Mouse (Mus musculus): ENCODE results near the gene Col16a1. TPM values are rescaled to one million over a fixed set of nuclear protein-coding genes. Genes with fewer than 3 reads are reported as not detected.

The Col16a1 gene
- polyA plus RNA-seq, 1 experiment from 2014 or later = 57.4 TPM

DNA sequence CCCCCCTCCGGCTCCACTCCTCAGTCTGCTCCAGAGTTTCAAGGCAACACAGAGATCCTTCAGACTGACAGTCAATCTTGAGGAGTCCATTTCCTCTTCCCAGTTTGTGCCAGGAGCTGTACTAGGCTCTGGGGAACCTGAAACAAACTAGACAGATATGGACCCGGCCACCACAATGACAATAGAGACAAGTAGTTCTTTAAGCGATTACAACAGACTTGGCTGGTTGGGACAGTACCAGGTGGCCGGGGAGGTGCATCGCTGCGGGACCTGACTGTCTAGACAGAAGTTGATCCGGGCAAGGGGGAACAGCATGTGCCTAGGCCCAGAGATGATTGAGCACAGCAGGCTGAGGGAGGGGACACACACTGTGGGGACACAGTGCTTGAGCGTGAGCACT is 53.5 kb downstream of the Col16a1 start:
- H3K4me3 ChIP-seq (replicated peaks) = no peak overlapping the region
- H3K9me3 ChIP-seq (replicated peaks) = no peaks in the 10 kb centered on the region
- H3K27me3 ChIP-seq = no peaks in the 10 kb centered on the region
- no peaks in the 10 kb centered on the region for H3K36me3 ChIP-seq
- 0 out of 2 replicates have a peak overlapping the region, but pooled peaks have one; percentile 5 for H3K4me2 ChIP-seq
- WGBS = 45% methylated on average over 8 of the region's 8 CpGs
- no peak for ATAC-seq (replicated peaks; ENCODE audit: low FRiP score)
- no peak overlapping the region for H3K9ac ChIP-seq
- H3K4me1 ChIP-seq = peaks cover 22% of the 10 kb centered on the region
- no peak overlapping the region for H3K27ac ChIP-seq

GRCm38 (mm10) chr4:130102111-130102651 is 54.5 kb downstream of the Col16a1 start, which contains the start of gene Pef1:
Gene Pef1 (plus strand): TSS chr4:130102558.
- Histone ChIP-seq H3K27ac (peak within 1 kb of the TSS; percentile 32; the same call in 1 of the 2 replicates), H3K9me3 (replicated peaks) (no peaks in the 10 kb centered on the region), H3K4me3 (replicated peaks) (no peak within 1 kb of the TSS), H3K27me3 (no peaks in the 10 kb centered on the region), H3K4me2 (0 out of 2 replicates have a peak within 1 kb of the TSS, but pooled peaks have one; percentile 5), H3K36me3 (no peaks in the 10 kb centered on the region), H3K4me1 (peaks cover 26% of the 10 kb centered on the region), H3K9ac (no peak within 1 kb of the TSS)
- WGBS = 14% methylated on average over 6 of the region's 6 CpGs
- no peak for ATAC-seq (replicated peaks; ENCODE audit: low FRiP score)

- H3K27me3 ChIP-seq = no peaks in the 10 kb centered on the region
- peaks cover 33% of the 10 kb centered on the region for H3K4me1 ChIP-seq
- 85% methylated on average over 12 of the region's 12 CpGs for WGBS
- no peaks in the 10 kb centered on the region for H3K9me3 ChIP-seq (replicated peaks)
- no peaks in the 10 kb centered on the region for H3K36me3 ChIP-seq
- H3K4me3 ChIP-seq (replicated peaks) = no peak overlapping the region
- no peak overlapping the region for H3K4me2 ChIP-seq
- H3K9ac ChIP-seq = no peak overlapping the region
- no peak for ATAC-seq (replicated peaks; ENCODE audit: low FRiP score)
- H3K27ac ChIP-seq = no peak overlapping the region
Observed at GRCm38 (mm10) chr4:130103632-130104031, 56.0 kb downstream of the Col16a1 start.

GRCm38 (mm10) chr4:130104584-130104983 is 56.9 kb downstream of the Col16a1 start:
- no peak overlapping the region for H3K9ac ChIP-seq
- no peak overlapping the region for H3K4me3 ChIP-seq (replicated peaks)
- WGBS = 70% methylated on average over 4 of the region's 4 CpGs
- H3K4me2 ChIP-seq = no peak overlapping the region
- H3K27me3 ChIP-seq = no peaks in the 10 kb centered on the region
- no peaks in the 10 kb centered on the region for H3K36me3 ChIP-seq
- ATAC-seq (replicated peaks; ENCODE audit: low FRiP score) = no peak
- no peaks in the 10 kb centered on the region for H3K9me3 ChIP-seq (replicated peaks)
- peak overlapping the region; percentile 73 for H3K27ac ChIP-seq
- peaks cover 41% of the 10 kb centered on the region for H3K4me1 ChIP-seq

- Histone ChIP-seq H3K27ac (peak overlapping the region; percentile 65), H3K4me3 (replicated peaks) (peak overlapping the region; percentile 71), H3K9me3 (replicated peaks) (no peaks in the 10 kb centered on the region), H3K4me1 (peaks cover 28% of the 10 kb centered on the region), H3K4me2 (peak overlapping the region; percentile 73), H3K36me3 (no peaks in the 10 kb centered on the region), H3K9ac (no peak overlapping the region), H3K27me3 (no peaks in the 10 kb centered on the region)
- ATAC-seq (replicated peaks; ENCODE audit: low FRiP score) = no peak
- WGBS = 11% methylated on average over 14 of the region's 14 CpGs
Observed at GRCm38 (mm10) chr4:130107065-130107443, 59.4 kb downstream of the Col16a1 start.

- peak; percentile 95 for ATAC-seq (replicated peaks; ENCODE audit: low FRiP score)
Observed at GRCm38 (mm10) chr4:130107444-130108131, 59.9 kb downstream of the Col16a1 start.

GRCm38 (mm10) chr4:130108929-130109328 is 61.3 kb downstream of the Col16a1 start:
- no peaks in the 10 kb centered on the region for H3K27me3 ChIP-seq
- H3K36me3 ChIP-seq = peaks cover 7% of the 10 kb centered on the region
- H3K9ac ChIP-seq = no peak overlapping the region
- no peaks in the 10 kb centered on the region for H3K9me3 ChIP-seq (replicated peaks)
- no peak for ATAC-seq (replicated peaks; ENCODE audit: low FRiP score)
- H3K27ac ChIP-seq = no peak overlapping the region
- H3K4me2 ChIP-seq = 0 out of 2 replicates have a peak overlapping the region, but pooled peaks have one; percentile 73
- WGBS = 80% methylated on average over 3 of the region's 3 CpGs
- H3K4me1 ChIP-seq = peaks cover 24% of the 10 kb centered on the region
- no peak overlapping the region for H3K4me3 ChIP-seq (replicated peaks)

More at GRCm38 (mm10) chr4:130107444-130108131, 59.9 kb downstream of the Col16a1 start:
- under 1% methylated on average over 39 of the region's 39 CpGs for WGBS
- Histone ChIP-seq H3K9me3 (replicated peaks) (no peaks in the 10 kb centered on the region), H3K4me2 (peak overlapping the region; percentile 73), H3K27ac (peak overlapping the region; percentile 65), H3K36me3 (no peaks in the 10 kb centered on the region), H3K9ac (peak overlapping the region; percentile 65), H3K4me1 (peaks cover 24% of the 10 kb centered on the region), H3K27me3 (no peaks in the 10 kb centered on the region), H3K4me3 (replicated peaks) (peak overlapping the region; percentile 71)

- H3K9me3 ChIP-seq (replicated peaks) = no peaks in the 10 kb centered on the region
- H3K27ac ChIP-seq = no peak overlapping the region
- WGBS = 92% methylated on average over 9 of the region's 9 CpGs
- H3K27me3 ChIP-seq = no peaks in the 10 kb centered on the region
- H3K36me3 ChIP-seq = peaks cover 7% of the 10 kb centered on the region
- H3K4me1 ChIP-seq = peaks cover 24% of the 10 kb centered on the region
- H3K9ac ChIP-seq = no peak overlapping the region
- ATAC-seq (replicated peaks; ENCODE audit: low FRiP score) = no peak
- H3K4me2 ChIP-seq = no peak overlapping the region
- no peak overlapping the region for H3K4me3 ChIP-seq (replicated peaks)
Observed at GRCm38 (mm10) chr4:130109666-130110065, 62.0 kb downstream of the Col16a1 start.

- H3K27me3 ChIP-seq = no peaks in the 10 kb centered on the region
- H3K36me3 ChIP-seq = peaks cover 7% of the 10 kb centered on the region
- H3K4me2 ChIP-seq = no peak overlapping the region
- no peak for ATAC-seq (replicated peaks; ENCODE audit: low FRiP score)
- WGBS = 86% methylated on average over 7 of the region's 7 CpGs
- H3K9ac ChIP-seq = no peak overlapping the region
- H3K4me3 ChIP-seq (replicated peaks) = no peak overlapping the region
- H3K9me3 ChIP-seq (replicated peaks) = no peaks in the 10 kb centered on the region
- H3K4me1 ChIP-seq = peaks cover 24% of the 10 kb centered on the region
- H3K27ac ChIP-seq = no peak overlapping the region
Observed at GRCm38 (mm10) chr4:130110091-130110490, 62.5 kb downstream of the Col16a1 start.

GRCm38 (mm10) chr4:130112299-130112698 is 64.7 kb downstream of the Col16a1 start:
- H3K4me3 ChIP-seq (replicated peaks) = no peak overlapping the region
- no peak overlapping the region for H3K9ac ChIP-seq
- no peaks in the 10 kb centered on the region for H3K27me3 ChIP-seq
- 73% methylated on average over 7 of the region's 7 CpGs for WGBS
- peaks cover 22% of the 10 kb centered on the region for H3K36me3 ChIP-seq
- H3K4me2 ChIP-seq = no peak overlapping the region
- no peak for ATAC-seq (replicated peaks; ENCODE audit: low FRiP score)
- no peak overlapping the region for H3K27ac ChIP-seq
- no peaks in the 10 kb centered on the region for H3K9me3 ChIP-seq (replicated peaks)
- H3K4me1 ChIP-seq = peaks cover 20% of the 10 kb centered on the region

GRCm38 (mm10) chr4:130112732-130113131 is 65.1 kb downstream of the Col16a1 start:
- Histone ChIP-seq H3K9me3 (replicated peaks) (no peaks in the 10 kb centered on the region), H3K4me1 (peaks cover 20% of the 10 kb centered on the region), H3K27ac (no peak overlapping the region), H3K27me3 (no peaks in the 10 kb centered on the region), H3K36me3 (peaks cover 23% of the 10 kb centered on the region), H3K9ac (no peak overlapping the region), H3K4me2 (no peak overlapping the region), H3K4me3 (replicated peaks) (no peak overlapping the region)
- 100% methylated on average over 1 of the region's 1 CpGs for WGBS
- ATAC-seq (replicated peaks; ENCODE audit: low FRiP score) = no peak

GRCm38 (mm10) chr4:130120752-130121151 is 73.1 kb downstream of the Col16a1 start:
- H3K36me3 ChIP-seq = peaks cover 63% of the 10 kb centered on the region
- H3K9ac ChIP-seq = no peak overlapping the region
- WGBS = 88% methylated on average over 4 of the region's 4 CpGs
- H3K27ac ChIP-seq = no peak overlapping the region
- H3K9me3 ChIP-seq (replicated peaks) = no peaks in the 10 kb centered on the region
- no peak for ATAC-seq (replicated peaks; ENCODE audit: low FRiP score)
- H3K27me3 ChIP-seq = no peaks in the 10 kb centered on the region
- no peak overlapping the region for H3K4me3 ChIP-seq (replicated peaks)
- 0 out of 2 replicates have a peak, but pooled peaks cover 8% of the 10 kb centered on the region for H3K4me1 ChIP-seq
- no peak overlapping the region for H3K4me2 ChIP-seq
